Mouse (Mus musculus) ES-E14 (cell line): ENCODE results near the gene Ndc80. TPM values are rescaled to one million over a fixed set of nuclear protein-coding genes. Genes with fewer than 3 reads are reported as not detected.

Source experiments
- DNase-seq: peaks from one replicate; pipeline ENCODE4 v3.0.0-alpha.2; 2013; ENCODE audit warnings: low read depth, low spot score
- H3K27ac ChIP-seq: 2 replicates; pipeline ENCODE4 v1.5.1; 2012; ENCODE audit warnings: low read depth, mild to moderate bottlenecking, low read length, moderate library complexity, mixed read lengths; ENCODE audit not compliant: poor library complexity, insufficient read depth, severe bottlenecking
- H3K36me3 ChIP-seq: 2 replicates; pipeline ENCODE4 v1.6.1; 2012; ENCODE audit warnings: mild to moderate bottlenecking, low read length, moderate library complexity, mixed read lengths; ENCODE audit not compliant: control insufficient read depth, poor library complexity, insufficient read depth, severe bottlenecking
- H3K4me1 ChIP-seq, 2 experiments: fragments of 150-350 bp in 1 of 2; sonication (generic) in 1 of 2; 2 replicates each; pipeline ENCODE4 v1.6.1; 2012; ENCODE audit warnings: low read length in 2 of 2, mild to moderate bottlenecking in 1 of 2, mixed read lengths in 1 of 2; ENCODE audit not compliant: control insufficient read depth in 2 of 2, insufficient read depth in 2 of 2, poor library complexity in 1 of 2
- H3K4me3 ChIP-seq, 2 experiments: fragments of 150-350 bp in 1 of 2; sonication (generic) in 1 of 2; 2 replicates each; pipeline ENCODE4 v1.5.1; 2012; ENCODE audit warnings: low read length in 2 of 2, low read depth in 1 of 2, mild to moderate bottlenecking in 1 of 2, mixed read lengths in 1 of 2; ENCODE audit not compliant: insufficient read depth in 1 of 2, poor library complexity in 1 of 2, severe bottlenecking in 1 of 2
- H3K9ac ChIP-seq: 2 replicates; pipeline ENCODE4 v1.6.1; 2012; ENCODE audit warnings: low read depth, mild to moderate bottlenecking, low read length, mixed read lengths; ENCODE audit not compliant: poor library complexity, insufficient read depth, severe bottlenecking
- H3K9me3 ChIP-seq: fragments of 150-350 bp; sonication (generic); 2 replicates; pipeline ENCODE4 v1.6.1; 2012; ENCODE audit warnings: low read depth, mild to moderate bottlenecking, low read length; ENCODE audit not compliant: control insufficient read depth, insufficient read depth
- CHD2 ChIP-seq: IDR thresholded peaks from 2 replicates; pipeline ENCODE4 v1.6.1; 2014; ENCODE audit warnings: mild to moderate bottlenecking, low read depth, low read length, inconsistent platforms
- HCFC1 ChIP-seq: IDR thresholded peaks from 2 replicates; pipeline ENCODE4 v1.6.1; 2012; ENCODE audit warnings: low read length, inconsistent platforms, borderline replicate concordance; ENCODE audit not compliant: insufficient read depth
- MAFK ChIP-seq: IDR thresholded peaks from 2 replicates; pipeline ENCODE4 v1.6.1; 2014; ENCODE audit warnings: mild to moderate bottlenecking, low read depth, low read length, inconsistent platforms; ENCODE audit not compliant: insufficient read depth
- ZC3H11A ChIP-seq: IDR thresholded peaks from 2 replicates; pipeline ENCODE4 v1.6.1; 2012; ENCODE audit warnings: low read depth, mild to moderate bottlenecking, inconsistent platforms, low read length, borderline replicate concordance
- ZNF384 ChIP-seq: IDR thresholded peaks from 2 replicates; pipeline ENCODE4 v1.6.1; 2012; ENCODE audit warnings: low read depth, low read length, inconsistent platforms
- in situ Hi-C, 2 experiments: fragments of 600-800 bp; cut with MboI; formaldehyde crosslinking; loops; one replicate each; pipeline ENCODE4 v1.15.1; 2025; ENCODE audit warnings: low sequenced_read_pairs in 2 of 2, inconsistent platforms in 1 of 2; ENCODE audit not compliant: unreplicated experiment in 2 of 2
- total RNA-seq: library from RNA; depleted of rRNA; stranded (reverse); fragments of 300-350 nt; gene quantifications from 2 replicates; pipeline ENCODE4 v1.2.3, GENCODE M21; 2012

Ndc80 gene
- total RNA-seq, 1 experiment = 42.8 TPM

- Histone ChIP-seq H3K9me3 (no peaks in the 10 kb centered on the region), H3K27ac (no peak overlapping the region), H3K4me3 (no peak overlapping the region), H3K4me1 (peaks cover 6 to 12% of the 10 kb centered on the region in 2 experiments), H3K9ac (no peak overlapping the region), H3K36me3 (no peaks in the 10 kb centered on the region)
- DNase-seq = no peak
- in situ Hi-C loops = no loop called here
- no peak for TF ChIP-seq ZNF384
- no peak for TF ChIP-seq CHD2
- TF ChIP-seq MAFK = no peak
- TF ChIP-seq ZC3H11A = no peak
- no peak for TF ChIP-seq HCFC1
Observed at GRCm38 (mm10) chr17:71476346-71477020, 50.2 kb downstream of the Ndc80 start.

DNA sequence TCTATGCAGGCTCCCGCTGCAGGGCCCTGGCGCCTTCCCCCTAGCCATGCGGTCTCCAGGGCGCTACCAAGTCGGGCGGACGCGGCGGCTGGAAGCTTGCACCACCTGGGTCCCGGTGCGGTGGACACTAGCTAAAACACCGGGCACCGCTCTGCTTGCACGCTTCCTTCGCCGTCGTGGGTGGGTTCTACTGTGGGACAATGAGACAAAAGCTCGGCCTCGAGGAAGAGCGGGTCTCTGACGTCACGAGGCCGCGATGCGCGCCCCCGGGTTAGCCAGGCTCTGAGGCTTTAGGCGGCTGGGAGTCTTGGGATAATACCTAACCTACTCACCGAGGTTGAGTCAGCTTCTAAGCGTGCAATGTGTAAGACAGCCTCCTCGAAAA, 51.0 kb downstream of the Ndc80 start:
- peaks cover 5 to 6% of the 10 kb centered on the region in 2 experiments for H3K4me1 ChIP-seq
- no peak for TF ChIP-seq CHD2
- no peak for TF ChIP-seq ZC3H11A
- TF ChIP-seq ZNF384 = no peak
- no peak for TF ChIP-seq HCFC1
- H3K9ac ChIP-seq = peak overlapping the region; percentile 77
- no peaks in the 10 kb centered on the region for H3K36me3 ChIP-seq
- no peaks in the 10 kb centered on the region for H3K9me3 ChIP-seq
- peak overlapping the region; percentile 66 to 74 for H3K4me3 ChIP-seq
- in situ Hi-C loops = no loop called here
- peak overlapping the region; percentile 37; the same call in 1 of the 2 replicates for H3K27ac ChIP-seq
- DNase-seq = no peak

GRCm38 (mm10) chr17:71474762-71475704, 51.6 kb downstream of the Ndc80 start, which contains the start of gene Smchd1:
Gene Smchd1 (minus strand): TSS chr17:71475343.
- no peaks in the 10 kb centered on the region for H3K36me3 ChIP-seq

DNA sequence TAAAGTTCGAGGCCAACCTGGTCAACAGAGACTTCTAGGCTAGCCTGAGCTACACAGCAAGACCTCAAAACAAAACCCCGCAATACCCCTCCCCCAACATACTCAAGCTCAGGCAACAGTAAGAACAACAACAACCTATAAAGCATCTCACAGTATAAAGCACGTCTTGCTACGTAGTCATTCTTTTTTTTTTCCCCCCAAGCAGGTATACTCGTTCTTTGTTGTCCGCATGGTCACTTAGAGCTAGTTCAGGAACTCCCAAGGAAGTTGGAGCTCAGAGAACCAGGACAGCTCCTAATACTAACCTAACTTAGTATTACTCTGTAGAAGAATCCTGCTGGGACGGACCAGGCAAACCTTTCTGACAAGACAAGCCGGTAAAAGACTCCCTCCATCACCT, 52.5 kb downstream of the Ndc80 start:
- in situ Hi-C loops = no loop called here
- no peaks in the 10 kb centered on the region for H3K9me3 ChIP-seq
- no peak overlapping the region for H3K27ac ChIP-seq
- TF ChIP-seq MAFK = no peak
- TF ChIP-seq ZNF384 = no peak
- TF ChIP-seq CHD2 = no peak
- no peak for TF ChIP-seq ZC3H11A
- TF ChIP-seq HCFC1 = no peak
- H3K9ac ChIP-seq = peak overlapping the region; percentile 82; the same call in 1 of the 2 replicates
- peaks cover 2 to 3% of the 10 kb centered on the region in 2 experiments; a peak in 2 of 4 replicates for H3K4me1 ChIP-seq
- H3K4me3 ChIP-seq = peak overlapping the region; percentile 66 to 74
- no peak for DNase-seq
- no peaks in the 10 kb centered on the region for H3K36me3 ChIP-seq

More at GRCm38 (mm10) chr17:71474762-71475704, 51.6 kb downstream of the Ndc80 start, which contains the start of gene Smchd1:
- in situ Hi-C loops = no loop called here
- peak within 1 kb of the TSS; percentile 66 to 74 for H3K4me3 ChIP-seq
- peak within 1 kb of the TSS; percentile 37; the same call in 1 of the 2 replicates for H3K27ac ChIP-seq
- H3K9me3 ChIP-seq = no peaks in the 10 kb centered on the region
- H3K9ac ChIP-seq = peak within 1 kb of the TSS; percentile 82
- peak; percentile 65 for DNase-seq
- TF ChIP-seq ZC3H11A = no peak
- TF ChIP-seq MAFK = no peak
- no peak for TF ChIP-seq CHD2
- no peak; the same call in 1 of the 2 replicates for TF ChIP-seq HCFC1
- TF ChIP-seq ZNF384 = no peak
- H3K4me1 ChIP-seq = peaks cover 2 to 3% of the 10 kb centered on the region in 2 experiments; a peak in 2 of 4 replicates
